Mouse (Mus musculus): Measurements from ENCODE around the gene Golga7b.

GRCm38 (mm10) chr19:42308931-42309330 lies 61.6 kb downstream of the Golga7b start:
- TF ChIP-seq CTCF (IDR thresholded peaks at IDR 0.05; ENCODE audit: low read depth) (no peak), EP300 (IDR thresholded peaks at IDR 0.05; ENCODE audit: low read depth) (no peak)
